Mouse (Mus musculus): ENCODE results near the gene Rhd. TPM values are rescaled to one million over a fixed set of nuclear protein-coding genes. Genes with fewer than 3 reads are reported as not detected.
A peak's percentile ranks its signal among the peaks of the same experiment; 100 is the strongest.

The Rhd gene
- polyA plus RNA-seq, 1 experiment from 2014 or later, result 0.75 TPM

GRCm38 (mm10) chr4:134913413-134913812, 49.1 kb downstream of the Rhd start:
- Histone ChIP-seq H3K4me3 (replicated peaks; ENCODE audit: low read length) (peak overlapping the region; percentile 89), H3K27ac (no peak overlapping the region), H3K4me2 (replicated peaks) (peak overlapping the region; percentile 58), H3K9ac (peak overlapping the region; percentile 93), H3K9me3 (ENCODE audit: control insufficient read depth, low read length) (no peaks in the 10 kb centered on the region), H3K4me1 (replicated peaks; ENCODE audit: control insufficient read depth, insufficient read depth, low read length) (0 out of 2 replicates have a peak, but pooled peaks cover 5% of the 10 kb centered on the region), H3K36me3 (replicated peaks; ENCODE audit: control insufficient read depth, insufficient read depth) (peaks cover 37% of the 10 kb centered on the region), H3K27me3 (ENCODE audit: control insufficient read depth, insufficient read depth, low read length) (no peaks in the 10 kb centered on the region)
- DNase-seq (ENCODE audit: low spot score) (peak; percentile 66), ATAC-seq (ENCODE audit: low FRiP score) (no peak)
- WGBS, result 32% methylated on average over 3 of the region's 3 CpGs

DNA sequence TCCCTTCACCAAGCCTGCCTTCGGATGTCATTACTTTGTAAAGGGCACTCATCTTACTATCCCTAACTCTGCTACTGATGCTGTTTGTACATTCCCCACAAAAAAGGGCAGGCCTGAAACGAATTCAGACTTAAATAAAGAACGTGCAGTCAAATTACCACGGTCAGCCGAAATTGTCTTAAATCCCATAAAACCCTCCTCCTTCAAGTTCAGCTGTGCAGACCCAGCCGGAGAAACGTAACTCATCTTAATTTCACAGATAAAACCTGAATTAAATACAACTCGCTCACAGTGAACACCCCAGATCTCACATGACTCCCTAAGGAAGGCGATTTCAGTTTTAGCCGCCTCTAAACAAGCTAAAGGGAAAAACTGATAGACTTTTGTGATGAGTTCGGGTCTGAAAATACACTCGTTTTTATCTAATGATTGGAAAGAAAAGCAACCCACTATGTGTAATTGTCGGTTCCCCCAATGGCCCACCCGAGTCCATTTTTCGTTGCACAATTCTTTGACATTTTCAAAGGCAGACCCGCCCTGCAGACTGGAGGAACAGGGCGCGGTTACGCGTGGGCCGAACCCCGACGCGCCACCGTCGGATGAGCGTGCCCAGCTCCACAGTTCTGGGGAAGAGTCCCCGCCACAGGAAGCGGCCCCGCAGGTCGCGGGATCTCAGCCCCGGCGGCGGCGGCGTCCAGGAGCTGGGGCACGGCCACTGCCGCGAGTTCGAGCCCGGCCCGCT, 50.0 kb downstream of the Rhd start:
- 0 out of 2 replicates have a peak, but pooled peaks cover 5% of the 10 kb centered on the region for H3K4me1 ChIP-seq (replicated peaks; ENCODE audit: control insufficient read depth, insufficient read depth, low read length)
- H3K9ac ChIP-seq, result peak overlapping the region; percentile 93
- H3K36me3 ChIP-seq (replicated peaks; ENCODE audit: control insufficient read depth, insufficient read depth), result peaks cover 28% of the 10 kb centered on the region
- H3K4me3 ChIP-seq (replicated peaks; ENCODE audit: low read length), result peak overlapping the region; percentile 89
- H3K9me3 ChIP-seq (ENCODE audit: control insufficient read depth, low read length), result no peaks in the 10 kb centered on the region
- WGBS, result 2% methylated on average over 43 of the region's 43 CpGs
- peak overlapping the region; percentile 89 for H3K27ac ChIP-seq
- H3K27me3 ChIP-seq (ENCODE audit: control insufficient read depth, insufficient read depth, low read length), result no peaks in the 10 kb centered on the region
- DNase-seq (ENCODE audit: low spot score) (no peak), ATAC-seq (ENCODE audit: low FRiP score) (peak; percentile 60; the same call in 1 of the 2 replicates)
- peak overlapping the region; percentile 58 for H3K4me2 ChIP-seq (replicated peaks)

GRCm38 (mm10) chr4:134914864-134915209, 50.5 kb downstream of the Rhd start, which contains the start of gene Tmem50a:
Gene Tmem50a (minus strand): TSS chr4:134915024.
- Histone ChIP-seq H3K4me1 (replicated peaks; ENCODE audit: control insufficient read depth, insufficient read depth, low read length) (0 out of 2 replicates have a peak, but pooled peaks cover 5% of the 10 kb centered on the region), H3K27ac (peak within 1 kb of the TSS; percentile 89), H3K4me3 (replicated peaks; ENCODE audit: low read length) (peak within 1 kb of the TSS; percentile 89), H3K4me2 (replicated peaks) (peak within 1 kb of the TSS; percentile 58), H3K27me3 (ENCODE audit: control insufficient read depth, insufficient read depth, low read length) (no peaks in the 10 kb centered on the region), H3K9ac (peak within 1 kb of the TSS; percentile 93), H3K36me3 (replicated peaks; ENCODE audit: control insufficient read depth, insufficient read depth) (peaks cover 23% of the 10 kb centered on the region), H3K9me3 (ENCODE audit: control insufficient read depth, low read length) (no peaks in the 10 kb centered on the region)
- ATAC-seq (ENCODE audit: low FRiP score) (peak; percentile 84), DNase-seq (ENCODE audit: low spot score) (peak; percentile 94)
- WGBS, result under 1% methylated on average over 25 of the region's 25 CpGs

GRCm38 (mm10) chr4:134915223-134916050, 51.1 kb downstream of the Rhd start:
- Histone ChIP-seq H3K4me3 (replicated peaks; ENCODE audit: low read length) (peak overlapping the region; percentile 89), H3K4me1 (replicated peaks; ENCODE audit: control insufficient read depth, insufficient read depth, low read length) (0 out of 2 replicates have a peak, but pooled peaks cover 5% of the 10 kb centered on the region), H3K27ac (peak overlapping the region; percentile 62; the same call in 1 of the 2 replicates), H3K4me2 (replicated peaks) (peak overlapping the region; percentile 58), H3K36me3 (replicated peaks; ENCODE audit: control insufficient read depth, insufficient read depth) (peaks cover 18% of the 10 kb centered on the region), H3K9ac (peak overlapping the region; percentile 93), H3K9me3 (ENCODE audit: control insufficient read depth, low read length) (no peaks in the 10 kb centered on the region), H3K27me3 (ENCODE audit: control insufficient read depth, insufficient read depth, low read length) (no peaks in the 10 kb centered on the region)
- DNase-seq (ENCODE audit: low spot score) (no peak), ATAC-seq (ENCODE audit: low FRiP score) (peak; percentile 41; the same call in 1 of the 2 replicates)
- 64% methylated on average over 14 of the region's 14 CpGs for WGBS

- H3K36me3 ChIP-seq (replicated peaks; ENCODE audit: control insufficient read depth, insufficient read depth), result peaks cover 4% of the 10 kb centered on the region; the same call in 1 of the 2 replicates
- H3K4me3 ChIP-seq (replicated peaks; ENCODE audit: low read length), result no peak overlapping the region
- H3K4me1 ChIP-seq (replicated peaks; ENCODE audit: control insufficient read depth, insufficient read depth, low read length), result 0 out of 2 replicates have a peak, but pooled peaks cover 5% of the 10 kb centered on the region
- H3K27ac ChIP-seq, result no peak overlapping the region
- H3K9me3 ChIP-seq (ENCODE audit: control insufficient read depth, low read length), result no peaks in the 10 kb centered on the region
- no peak overlapping the region for H3K4me2 ChIP-seq (replicated peaks)
- WGBS, result 81% methylated on average over 3 of the region's 3 CpGs
- DNase-seq (ENCODE audit: low spot score) (no peak), ATAC-seq (ENCODE audit: low FRiP score) (no peak)
- no peaks in the 10 kb centered on the region for H3K27me3 ChIP-seq (ENCODE audit: control insufficient read depth, insufficient read depth, low read length)
- no peak overlapping the region for H3K9ac ChIP-seq
Observed at GRCm38 (mm10) chr4:134917194-134917593, 52.9 kb downstream of the Rhd start.

- no peaks in the 10 kb centered on the region for H3K9me3 ChIP-seq (ENCODE audit: control insufficient read depth, low read length)
- H3K27ac ChIP-seq, result no peak overlapping the region
- WGBS, result 67% methylated on average over 7 of the region's 7 CpGs
- 0 out of 2 replicates have a peak, but pooled peaks cover 10% of the 10 kb centered on the region for H3K4me1 ChIP-seq (replicated peaks; ENCODE audit: control insufficient read depth, insufficient read depth, low read length)
- H3K4me3 ChIP-seq (replicated peaks; ENCODE audit: low read length), result no peak overlapping the region
- no peak overlapping the region for H3K9ac ChIP-seq
- H3K27me3 ChIP-seq (ENCODE audit: control insufficient read depth, insufficient read depth, low read length), result no peaks in the 10 kb centered on the region
- no peaks in the 10 kb centered on the region for H3K36me3 ChIP-seq (replicated peaks; ENCODE audit: control insufficient read depth, insufficient read depth)
- no peak for ATAC-seq (ENCODE audit: low FRiP score)
- no peak overlapping the region for H3K4me2 ChIP-seq (replicated peaks)
- DNase-seq (ENCODE audit: low spot score), result no peak
Observed at GRCm38 (mm10) chr4:134918381-134918780, 54.0 kb downstream of the Rhd start.

DNA sequence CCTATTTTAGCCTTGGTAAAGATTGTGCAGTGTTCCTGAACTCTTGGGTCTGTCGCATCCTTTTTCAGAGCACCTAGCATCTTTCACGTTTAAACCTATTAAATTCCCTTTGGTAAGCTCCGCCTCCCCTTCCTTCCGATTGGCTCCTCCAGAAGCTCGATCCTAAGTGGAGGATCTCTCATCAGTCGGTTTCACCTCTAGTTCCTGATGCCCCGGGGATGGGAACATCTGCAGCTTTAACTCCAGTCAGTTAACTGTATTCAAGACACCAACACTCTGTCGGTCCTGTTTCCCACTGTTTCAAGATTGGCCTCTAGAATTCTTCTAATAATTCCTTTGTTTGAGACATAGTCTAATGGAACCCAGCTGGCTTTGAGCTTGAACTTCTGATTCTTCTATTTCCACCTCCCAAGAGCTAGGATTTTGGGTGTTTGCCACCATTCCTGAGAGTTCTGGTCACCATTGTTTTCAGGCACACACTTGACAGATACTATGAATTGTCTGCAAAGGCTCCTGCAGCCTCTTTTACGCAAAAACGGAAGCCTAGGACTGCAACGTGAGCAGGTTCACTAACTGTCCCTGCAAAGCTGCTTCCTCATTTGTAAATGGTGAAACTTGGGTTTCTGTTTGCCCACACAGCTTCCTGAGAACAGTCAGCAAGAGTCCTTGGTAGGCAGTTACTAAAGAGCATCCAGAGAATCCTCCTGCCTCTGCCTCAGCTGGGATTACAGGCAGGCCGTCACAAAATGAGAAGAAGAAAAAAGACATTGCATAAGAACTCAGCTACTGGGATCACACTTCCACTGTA, 55.6 kb downstream of the Rhd start:
- Histone ChIP-seq H3K9me3 (ENCODE audit: control insufficient read depth, low read length) (no peaks in the 10 kb centered on the region), H3K27me3 (ENCODE audit: control insufficient read depth, insufficient read depth, low read length) (no peaks in the 10 kb centered on the region), H3K36me3 (replicated peaks; ENCODE audit: control insufficient read depth, insufficient read depth) (peaks cover 6% of the 10 kb centered on the region; the same call in 1 of the 2 replicates), H3K4me1 (replicated peaks; ENCODE audit: control insufficient read depth, insufficient read depth, low read length) (peaks cover 12% of the 10 kb centered on the region), H3K9ac (no peak overlapping the region), H3K27ac (no peak overlapping the region), H3K4me2 (replicated peaks) (no peak overlapping the region), H3K4me3 (replicated peaks; ENCODE audit: low read length) (no peak overlapping the region)
- WGBS, result 41% methylated on average over 12 of the region's 12 CpGs
- DNase-seq (ENCODE audit: low spot score), result no peak
- no peak for ATAC-seq (ENCODE audit: low FRiP score)

DNA sequence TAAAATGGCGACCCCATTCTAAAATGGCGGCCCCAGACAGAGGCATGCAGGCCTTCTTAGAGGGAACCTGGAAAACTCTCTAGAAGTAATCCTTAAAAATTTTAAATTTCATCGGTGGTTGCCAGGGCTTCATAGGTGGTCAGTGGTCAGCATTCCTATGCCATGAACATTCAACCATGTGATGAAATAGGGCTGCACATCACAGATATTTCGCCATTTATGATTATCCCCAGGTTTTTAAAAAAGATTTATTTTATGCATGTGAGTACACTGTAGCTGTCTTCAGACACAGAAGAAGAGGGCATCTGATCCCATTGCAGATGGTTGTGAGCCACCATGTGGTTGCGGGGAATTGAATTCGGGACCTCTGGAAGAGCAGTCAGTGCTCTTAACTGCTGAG, 56.3 kb downstream of the Rhd start:
- H3K9me3 ChIP-seq (ENCODE audit: control insufficient read depth, low read length), result no peaks in the 10 kb centered on the region
- H3K36me3 ChIP-seq (replicated peaks; ENCODE audit: control insufficient read depth, insufficient read depth), result peaks cover 13% of the 10 kb centered on the region
- DNase-seq (ENCODE audit: low spot score), result no peak
- no peak overlapping the region for H3K4me2 ChIP-seq (replicated peaks)
- ATAC-seq (ENCODE audit: low FRiP score), result no peak
- H3K4me1 ChIP-seq (replicated peaks; ENCODE audit: control insufficient read depth, insufficient read depth, low read length), result peaks cover 19% of the 10 kb centered on the region
- no peak overlapping the region for H3K4me3 ChIP-seq (replicated peaks; ENCODE audit: low read length)
- no peak overlapping the region for H3K9ac ChIP-seq
- H3K27ac ChIP-seq, result no peak overlapping the region
- no peaks in the 10 kb centered on the region for H3K27me3 ChIP-seq (ENCODE audit: control insufficient read depth, insufficient read depth, low read length)
- WGBS, result 98% methylated on average over 6 of the region's 6 CpGs
